Mouse (Mus musculus): ENCODE results near the gene Esam. TPM values are rescaled to one million over a fixed set of nuclear protein-coding genes. Genes with fewer than 3 reads are reported as not detected.
A peak's percentile ranks its signal among the peaks of the same experiment; 100 is the strongest.

Esam gene
- polyA plus RNA-seq, 1 experiment, result 14.5 TPM

DNA sequence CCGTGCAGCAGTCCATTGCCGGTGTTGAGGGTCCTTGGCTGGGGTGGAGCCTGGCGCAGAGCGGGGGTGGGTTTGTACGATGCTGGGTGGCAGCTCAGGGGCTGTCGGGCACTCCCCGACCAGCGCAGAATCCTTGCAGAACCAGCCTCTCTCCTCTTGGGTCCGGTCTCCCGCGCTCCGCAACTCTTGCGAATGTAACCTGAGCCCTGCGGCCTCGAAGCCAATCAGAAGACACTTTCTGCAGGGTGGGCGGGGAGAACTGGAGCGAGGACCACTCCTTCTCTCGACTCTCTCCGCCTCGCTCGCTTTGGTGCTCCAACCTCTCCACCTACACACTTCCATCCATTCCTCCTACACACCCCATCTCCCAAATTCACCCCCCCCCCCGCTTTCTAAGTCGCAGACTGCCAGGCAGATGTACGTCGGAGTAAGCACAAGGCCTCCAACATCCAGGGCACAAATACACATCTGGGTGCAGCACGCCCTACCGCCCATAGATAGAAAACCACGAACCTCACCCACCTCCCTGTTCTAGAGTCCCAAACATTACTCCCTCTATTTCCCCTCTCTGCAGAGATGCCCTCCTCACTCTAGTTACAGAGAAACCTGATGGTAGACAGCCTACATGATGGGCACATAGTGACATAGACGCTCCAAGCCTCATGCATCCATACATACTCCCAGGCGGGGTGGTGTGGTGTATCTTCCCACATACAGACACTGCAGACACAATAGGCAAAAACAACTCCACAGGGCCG is 24.8 kb downstream of the Esam start, which contains the start of gene Nrgn:
Gene Nrgn (minus strand): TSS at position 369 of the 758 bp plus-strand sequence.
- Histone ChIP-seq H3K9me3 (no peaks in the 10 kb centered on the region), H3K36me3 (replicated peaks; ENCODE audit: low read length) (peaks cover 47% of the 10 kb centered on the region), H3K4me3 (replicated peaks) (peak within 1 kb of the TSS; percentile 99), H3K4me1 (peaks cover 95% of the 10 kb centered on the region), H3K27me3 (replicated peaks) (no peaks in the 10 kb centered on the region)
- TF ChIP-seq GATA1 (IDR thresholded peaks at IDR 0.05; ENCODE audit: borderline replicate concordance, low read length), result no peak
- no peak for TF ChIP-seq FLI1 (IDR thresholded peaks at IDR 0.05; ENCODE audit: low read length)

DNA sequence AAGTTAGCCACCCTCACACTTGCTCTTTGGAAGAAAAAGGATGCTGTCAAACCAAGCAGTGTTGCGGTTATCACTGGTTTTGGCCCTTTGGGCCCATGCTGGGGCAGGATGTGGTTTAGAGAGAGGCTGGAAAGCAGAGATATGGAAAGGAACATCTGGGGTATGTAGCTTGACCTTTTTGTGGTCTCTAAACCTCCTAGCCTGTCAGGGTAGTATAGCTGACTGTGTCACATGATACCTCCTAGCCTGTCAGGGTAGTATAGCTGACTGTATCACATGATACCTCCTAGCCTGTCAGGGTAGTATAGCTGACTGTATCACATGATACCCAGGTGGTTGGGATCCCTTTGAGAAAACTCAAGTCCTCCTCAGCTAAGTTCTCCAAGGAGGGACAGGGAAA is 26.4 kb downstream of the Esam start:
- peak; percentile 43; the same call in 1 of the 2 replicates for TF ChIP-seq FLI1 (IDR thresholded peaks at IDR 0.05; ENCODE audit: low read length)
- peak; percentile 84; the same call in 2 of the 3 replicates for TF ChIP-seq GATA1 (IDR thresholded peaks at IDR 0.05; ENCODE audit: borderline replicate concordance, low read length)
- Histone ChIP-seq H3K9me3 (no peaks in the 10 kb centered on the region), H3K36me3 (replicated peaks; ENCODE audit: low read length) (peaks cover 31% of the 10 kb centered on the region), H3K4me3 (replicated peaks) (peak overlapping the region; percentile 99), H3K4me1 (peaks cover 95% of the 10 kb centered on the region), H3K27me3 (replicated peaks) (no peaks in the 10 kb centered on the region)

DNA sequence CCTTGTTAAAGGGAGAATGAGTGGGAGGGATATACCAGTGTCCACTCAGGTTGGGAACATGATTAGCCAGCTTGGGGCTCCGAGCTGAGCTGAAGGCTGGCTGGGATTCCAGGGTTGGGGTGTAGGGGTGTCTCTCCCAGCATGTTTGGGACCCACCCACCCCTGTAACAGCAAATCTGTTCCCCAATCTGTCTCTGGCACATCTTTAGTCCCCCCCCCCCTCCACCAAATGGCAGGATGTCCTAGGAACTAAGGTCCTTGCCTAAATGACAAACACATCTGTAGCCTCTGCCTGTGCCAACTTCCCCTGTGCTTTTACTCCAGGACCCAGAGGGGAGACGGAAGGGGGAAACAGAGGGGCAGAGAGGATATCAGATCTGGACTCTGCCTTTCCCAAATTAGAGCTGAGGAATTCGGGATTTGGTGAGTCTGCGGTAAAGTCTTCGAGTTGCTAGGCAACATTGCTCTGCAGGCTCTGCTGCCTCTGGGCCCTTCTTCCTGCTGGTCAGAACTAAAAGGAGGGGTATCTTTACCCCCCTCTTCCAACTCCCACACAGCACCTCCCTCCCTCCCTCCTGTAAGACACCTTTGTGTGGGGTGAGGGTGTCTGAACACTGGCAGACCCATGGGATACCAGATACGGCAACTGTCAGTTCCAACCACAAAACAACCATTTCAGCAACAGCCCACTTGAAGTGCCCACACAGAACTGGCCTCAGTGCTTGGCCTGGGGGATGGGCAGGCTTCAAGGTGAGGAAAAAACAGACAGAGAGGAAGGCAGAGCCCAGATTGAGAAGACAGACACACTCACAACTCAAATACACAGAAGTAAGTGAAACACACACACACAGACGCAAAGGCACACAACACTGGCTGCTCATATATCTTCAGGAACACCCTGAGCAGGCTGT is 27.2 kb downstream of the Esam start, which contains the start of gene Siae:
Gene Siae (plus strand): TSS at position 861 of the 911 bp plus-strand sequence.
- Histone ChIP-seq H3K36me3 (replicated peaks; ENCODE audit: low read length) (peaks cover 26% of the 10 kb centered on the region), H3K4me3 (replicated peaks) (peak within 1 kb of the TSS; percentile 79), H3K4me1 (peaks cover 89% of the 10 kb centered on the region), H3K27me3 (replicated peaks) (no peaks in the 10 kb centered on the region), H3K9me3 (no peaks in the 10 kb centered on the region)
- TF ChIP-seq FLI1 (IDR thresholded peaks at IDR 0.05; ENCODE audit: low read length) (no peak), GATA1 (IDR thresholded peaks at IDR 0.05; ENCODE audit: borderline replicate concordance, low read length) (no peak)

GRCm38 (mm10) chr9:37556366-37556765 is 28.5 kb downstream of the Esam start:
- no peak for TF ChIP-seq GATA1 (IDR thresholded peaks at IDR 0.05; ENCODE audit: borderline replicate concordance, low read length)
- TF ChIP-seq FLI1 (IDR thresholded peaks at IDR 0.05; ENCODE audit: low read length), result no peak
- Histone ChIP-seq H3K4me1 (peaks cover 93% of the 10 kb centered on the region), H3K36me3 (replicated peaks; ENCODE audit: low read length) (peaks cover 18% of the 10 kb centered on the region), H3K4me3 (replicated peaks) (peak overlapping the region; percentile 50), H3K9me3 (no peaks in the 10 kb centered on the region), H3K27me3 (replicated peaks) (no peaks in the 10 kb centered on the region)

DNA sequence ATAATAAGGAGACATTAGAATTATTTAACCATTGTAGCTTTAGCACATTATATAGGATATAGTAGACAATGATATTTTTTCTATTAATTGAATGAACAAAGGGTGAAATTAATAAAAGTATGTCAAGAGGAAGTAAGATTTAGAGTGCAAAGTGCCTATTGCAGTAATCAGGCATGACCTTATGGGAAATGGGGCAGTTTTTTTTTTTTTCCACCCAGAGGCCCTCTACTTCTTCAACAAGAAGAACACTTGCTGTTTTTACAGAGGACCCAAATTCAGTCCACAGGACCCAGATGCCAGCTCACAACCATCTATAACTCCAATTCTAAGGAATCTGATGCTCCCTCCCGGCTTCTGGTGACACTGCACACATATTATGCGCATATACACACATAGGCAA is 32.7 kb downstream of the Esam start:
- Histone ChIP-seq H3K4me1 (peaks cover 93% of the 10 kb centered on the region), H3K36me3 (replicated peaks; ENCODE audit: low read length) (peaks cover 21% of the 10 kb centered on the region), H3K9me3 (no peaks in the 10 kb centered on the region), H3K27me3 (replicated peaks) (no peaks in the 10 kb centered on the region), H3K4me3 (replicated peaks) (no peak overlapping the region)
- TF ChIP-seq GATA1 (IDR thresholded peaks at IDR 0.05; ENCODE audit: borderline replicate concordance, low read length), result no peak
- TF ChIP-seq FLI1 (IDR thresholded peaks at IDR 0.05; ENCODE audit: low read length), result no peak

DNA sequence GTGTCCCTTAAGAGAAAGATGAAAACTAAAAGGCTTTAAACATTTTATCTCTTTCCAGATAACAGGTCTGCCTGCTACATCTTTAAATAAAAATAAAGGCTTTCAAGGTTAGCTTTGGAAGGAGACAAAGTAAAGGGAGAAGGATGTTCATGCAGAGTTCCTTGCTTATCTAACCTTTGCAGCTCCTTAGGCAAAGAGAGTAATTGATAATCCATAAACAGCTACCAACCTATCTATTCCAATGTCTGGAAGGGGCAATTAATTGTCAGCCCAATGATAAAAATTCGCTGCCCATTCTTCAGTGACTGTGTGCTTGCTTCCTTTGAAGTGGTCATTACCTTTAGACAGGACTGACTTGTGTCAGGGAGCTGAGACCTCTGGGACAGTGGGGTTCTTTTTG is 35.9 kb downstream of the Esam start:
- Histone ChIP-seq H3K9me3 (no peaks in the 10 kb centered on the region), H3K27me3 (replicated peaks) (no peaks in the 10 kb centered on the region), H3K36me3 (replicated peaks; ENCODE audit: low read length) (peaks cover 23% of the 10 kb centered on the region), H3K4me1 (peaks cover 93% of the 10 kb centered on the region), H3K4me3 (replicated peaks) (no peak overlapping the region)
- TF ChIP-seq GATA1 (IDR thresholded peaks at IDR 0.05; ENCODE audit: borderline replicate concordance, low read length) (no peak), FLI1 (IDR thresholded peaks at IDR 0.05; ENCODE audit: low read length) (no peak)

- Histone ChIP-seq H3K4me1 (peaks cover 100% of the 10 kb centered on the region), H3K9me3 (no peaks in the 10 kb centered on the region), H3K36me3 (replicated peaks; ENCODE audit: low read length) (peaks cover 23% of the 10 kb centered on the region), H3K4me3 (replicated peaks) (peak overlapping the region; percentile 93), H3K27me3 (replicated peaks) (no peaks in the 10 kb centered on the region)
- no peak for TF ChIP-seq FLI1 (IDR thresholded peaks at IDR 0.05; ENCODE audit: low read length)
- TF ChIP-seq GATA1 (IDR thresholded peaks at IDR 0.05; ENCODE audit: borderline replicate concordance, low read length), result no peak; the same call in 2 of the 3 replicates
These were observed 39.1 kb downstream of the Esam start for GRCm38 (mm10) chr9:37567019-37567418.

DNA sequence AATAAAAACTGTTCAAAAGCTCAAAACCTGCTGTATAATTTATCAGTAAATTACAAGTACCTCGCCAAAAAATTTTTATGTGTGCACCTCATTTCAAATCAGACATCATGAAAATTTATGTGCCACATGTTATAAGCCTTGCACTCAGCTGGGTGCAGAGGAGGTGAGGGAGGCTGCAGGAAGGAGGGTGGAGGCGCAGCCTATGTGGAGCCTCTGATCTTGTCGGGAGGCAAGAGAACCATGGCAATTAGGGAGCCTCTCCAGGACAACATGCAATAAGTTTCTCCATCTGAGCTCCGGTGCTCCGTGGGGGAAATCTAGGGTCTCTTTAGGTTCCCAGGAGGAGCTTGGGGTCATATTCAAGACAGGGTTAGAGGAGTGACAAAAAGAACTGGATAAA is 39.6 kb downstream of the Esam start:
- TF ChIP-seq FLI1 (IDR thresholded peaks at IDR 0.05; ENCODE audit: low read length), result no peak
- no peak for TF ChIP-seq GATA1 (IDR thresholded peaks at IDR 0.05; ENCODE audit: borderline replicate concordance, low read length)
- peaks cover 23% of the 10 kb centered on the region for H3K36me3 ChIP-seq (replicated peaks; ENCODE audit: low read length)
- no peaks in the 10 kb centered on the region for H3K27me3 ChIP-seq (replicated peaks)
- no peaks in the 10 kb centered on the region for H3K9me3 ChIP-seq
- H3K4me1 ChIP-seq, result peaks cover 100% of the 10 kb centered on the region
- peak overlapping the region; percentile 93 for H3K4me3 ChIP-seq (replicated peaks)

DNA sequence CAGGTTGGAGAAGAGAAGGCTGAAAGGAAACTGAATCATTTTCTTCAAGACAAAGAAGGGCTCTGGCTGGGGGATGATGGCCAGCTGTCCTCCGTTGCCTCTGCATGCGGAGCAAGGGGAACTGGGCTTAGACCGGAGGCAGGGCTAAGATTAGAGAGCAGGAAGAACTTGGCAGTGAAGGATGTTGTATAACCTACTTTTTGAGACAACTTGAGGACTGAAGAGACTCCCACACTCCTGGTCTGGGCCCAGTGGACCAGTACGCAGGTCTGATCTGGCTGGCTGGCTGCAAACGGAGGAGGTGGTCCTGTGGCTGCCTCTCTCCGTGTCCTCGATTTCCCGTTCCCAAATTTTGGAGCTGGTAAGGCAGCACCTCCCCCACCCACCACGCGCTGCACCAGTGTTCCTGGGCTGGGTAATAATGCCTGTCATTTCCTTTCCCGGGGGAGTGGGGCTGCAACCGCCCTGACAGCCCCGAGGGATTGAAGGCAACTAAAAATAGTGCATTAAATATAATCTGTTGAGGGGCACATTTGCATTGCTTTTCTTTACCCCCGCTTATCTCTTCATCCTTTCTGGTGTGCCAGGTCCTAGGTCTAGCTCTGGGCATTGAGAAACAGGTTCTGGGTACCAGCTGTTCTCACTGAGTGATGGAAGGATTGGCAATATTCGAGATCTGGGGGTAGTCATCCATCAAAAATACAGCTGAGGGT is 40.2 kb downstream of the Esam start:
- Histone ChIP-seq H3K27me3 (replicated peaks) (no peaks in the 10 kb centered on the region), H3K36me3 (replicated peaks; ENCODE audit: low read length) (peaks cover 26% of the 10 kb centered on the region), H3K4me3 (replicated peaks) (peak overlapping the region; percentile 93), H3K9me3 (no peaks in the 10 kb centered on the region), H3K4me1 (peaks cover 100% of the 10 kb centered on the region)
- TF ChIP-seq GATA1 (IDR thresholded peaks at IDR 0.05; ENCODE audit: borderline replicate concordance, low read length), result peak; percentile 37; the same call in 1 of the 3 replicates
- no peak for TF ChIP-seq FLI1 (IDR thresholded peaks at IDR 0.05; ENCODE audit: low read length)

All from megakaryocyte, embryonic 14.5 days (primary cell).